In the genomic region with DNA sequence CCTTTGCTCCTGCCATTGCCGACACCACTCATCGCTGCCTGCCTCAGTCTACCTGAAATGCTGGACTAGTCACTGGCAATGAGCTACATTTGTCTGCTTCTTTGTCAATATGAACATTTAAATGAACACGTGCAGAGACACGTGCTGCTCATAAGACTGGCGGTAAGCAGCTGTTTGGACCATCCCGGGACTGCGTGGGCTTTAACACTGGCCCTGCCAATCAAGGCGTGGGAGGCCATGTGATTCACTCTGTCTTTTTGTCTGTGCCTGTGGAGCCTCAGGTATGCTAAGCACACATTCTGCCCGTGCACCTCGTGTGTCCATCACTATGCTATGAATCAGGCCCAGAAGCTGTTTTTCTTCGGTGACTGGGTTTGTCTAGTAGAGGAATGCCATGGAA, we compare ENCODE assay signal across 15 mouse cellular contexts.
DNase-seq lines count a peak whose midpoint lies in the region; ATAC-seq and TF ChIP-seq lines count a peak whose summit lies in the region.
"Had no signal": no experiment of that assay in that cellular context is flagged by ENCODE, and none has a peak within 500 bp of the region (broad histone marks: within the 10 kb centered on the region; RNA-seq: fewer than 3 reads in every experiment).

No protein-coding gene starts in this region.

- H3K9ac ChIP-seq in hindbrain, postnatal 0 days (replicated peaks; ENCODE audit: low read length) = no peak overlapping the region
- H3K9ac ChIP-seq: midbrain, embryonic 13.5 days had no signal

- intact Hi-C loops in heart, postnatal 10 days (cut with DNase I) = no loop called here

- no peak overlapping the region for H3ac ChIP-seq in myocyte (ENCODE audit: control insufficient read depth, insufficient read length)

- H3K27me3 ChIP-seq in myocyte (ENCODE audit: control insufficient read depth, insufficient read depth, insufficient read length) = no peaks in the 10 kb centered on the region
- H3K27me3 ChIP-seq in hindbrain, postnatal 0 days (ENCODE audit: insufficient read depth, low read length) = no peaks in the 10 kb centered on the region
- H3K27me3 ChIP-seq: midbrain, embryonic 13.5 days had no signal

- H3K4me2 ChIP-seq in myocyte (ENCODE audit: low read depth) = no peak overlapping the region
- H3K4me2 ChIP-seq in hindbrain, postnatal 0 days (ENCODE audit: low read depth, low read length) = no peak overlapping the region
- H3K4me2 ChIP-seq: midbrain, embryonic 13.5 days had no signal

- peaks cover 5% of the 10 kb centered on the region for H3K9me3 ChIP-seq in hindbrain, postnatal 0 days (ENCODE audit: low read length)

- no peak overlapping the region for H3K4me3 ChIP-seq in myocyte
- H3K4me3 ChIP-seq in hindbrain, postnatal 0 days (ENCODE audit: low read length) = no peak overlapping the region
- H3K4me3 ChIP-seq: midbrain, embryonic 13.5 days had no signal

- no peak for TF ChIP-seq POLR2A in myocyte (IDR thresholded peaks at IDR 0.05; ENCODE audit: insufficient read length, low read depth)

- no peak for TF ChIP-seq CTCF in hindbrain, postnatal 0 days (IDR thresholded peaks at IDR 0.05; ENCODE audit: low read depth)

- no peak overlapping the region for H3K27ac ChIP-seq in hindbrain, postnatal 0 days
- H3K27ac ChIP-seq: midbrain, embryonic 13.5 days had no signal

- 80% methylated on average over 11 of the region's 11 CpGs for WGBS in hindbrain, postnatal 0 days

- no peaks in the 10 kb centered on the region for H3K79me2 ChIP-seq in myocyte (ENCODE audit: control insufficient read depth, insufficient read depth)

- DNase-seq in brain, adult 2 months (ENCODE audit: low read depth, low spot score) = peak; percentile 69
- DNase-seq in layer of hippocampus, postnatal 10 days (ENCODE audit: low spot score in 2 of 2) = peak; percentile 24 to 29
- no peak for DNase-seq in hindbrain, postnatal 0 days (ENCODE audit: low spot score)
- no peak for DNase-seq in urinary bladder, postnatal 4 days (ENCODE audit: low spot score in 2 of 2)
- no peak for DNase-seq in heart, postnatal 10 days
- DNase-seq: adrenal gland, postnatal 25 days; cerebellum, postnatal 14 days; heart, postnatal 14 days; kidney, adult 2 months; kidney, postnatal 36 days; lung, adult 2 months; thymus, postnatal 14 days had no signal

- peak; percentile 28; the same call in 1 of the 2 replicates for ATAC-seq in frontal cortex, adult (ENCODE audit: low TSS enrichment)
- ATAC-seq in hindbrain, postnatal 0 days = no peak
- ATAC-seq: midbrain, embryonic 13.5 days had no signal

- no peaks in the 10 kb centered on the region for H3K36me3 ChIP-seq in myocyte (ENCODE audit: control insufficient read depth, insufficient read depth)
- no peaks in the 10 kb centered on the region for H3K36me3 ChIP-seq in hindbrain, postnatal 0 days (ENCODE audit: insufficient read depth, low read length)
- H3K36me3 ChIP-seq: midbrain, embryonic 13.5 days had no signal

- H3K4me1 ChIP-seq in hindbrain, postnatal 0 days (ENCODE audit: insufficient read depth, low read length) = peaks cover 4% of the 10 kb centered on the region; the same call in 1 of the 2 replicates
- H3K4me1 ChIP-seq: midbrain, embryonic 13.5 days had no signal

TF ChIP-seq in myocyte, 11 proteins besides CTCF, POLR2A, EP300 and RAD21:
- peak; percentile 51 for TF ChIP-seq USF1 (IDR thresholded peaks at IDR 0.05; ENCODE audit: low read depth)
- TF ChIP-seq SRF (IDR thresholded peaks at IDR 0.05; ENCODE audit: control insufficient read depth, insufficient read length, low read depth) = no peak
- no peak for TF ChIP-seq MAX (IDR thresholded peaks at IDR 0.05; ENCODE audit: low read depth)
- TF ChIP-seq MYOD1 (IDR thresholded peaks at IDR 0.05; ENCODE audit: control insufficient read depth in 1 of 3, insufficient read length in 2 of 3, low read depth in 2 of 3) = peak; percentile 10 to 97 (median 97)
- TF ChIP-seq MYOG (IDR thresholded peaks at IDR 0.05; ENCODE audit: control insufficient read depth in 1 of 3, insufficient read depth in 1 of 3, insufficient read length in 2 of 3, low read depth in 2 of 3) = peak in 2 of 3 experiments; percentile 48 to 77
- peak; percentile 25 for TF ChIP-seq TCF3 (IDR thresholded peaks at IDR 0.05; ENCODE audit: insufficient read length, low read depth)
- no peak for TF ChIP-seq CEBPB (IDR thresholded peaks at IDR 0.05; ENCODE audit: insufficient read depth, poor library complexity, severe bottlenecking)
- no peak for TF ChIP-seq POLR2AphosphoS2 (IDR thresholded peaks at IDR 0.05; ENCODE audit: insufficient read length, low read depth)
- TF ChIP-seq REST (IDR thresholded peaks at IDR 0.05; ENCODE audit: insufficient read depth, insufficient read length) = no peak
- no peak for TF ChIP-seq TCF12 (IDR thresholded peaks at IDR 0.05; ENCODE audit: insufficient read depth, poor library complexity, severe bottlenecking)
- TF ChIP-seq E2F4 (IDR thresholded peaks at IDR 0.05; ENCODE audit: insufficient read depth) = no peak

Comparison
In these comparisons a context has a peak if more than half of its experiments do, and no peak if none do; other contexts are left out.
1. DNase-seq: peak in brain, adult 2 months (single experiment) and layer of hippocampus, postnatal 10 days (2 of 2); none in hindbrain, postnatal 0 days (single experiment), urinary bladder, postnatal 4 days (0 of 2) and heart, postnatal 10 days (0 of 2).